Mouse (Mus musculus) liver, embryonic 14 days (tissue): Measurements from ENCODE around the gene Gm13275. TPM values are rescaled to one million over a fixed set of nuclear protein-coding genes. Genes with fewer than 3 reads are reported as not detected.

ENCODE experiments used
- polyA plus RNA-seq: library from polyadenylated mRNA; depleted of rRNA; stranded (reverse); fragments of >200 nt; gene quantifications from 2 replicates; pipeline ENCODE4 v1.2.3, GENCODE M21; 2012; rRNA removed

Gene Gm13275
- polyA plus RNA-seq, 1 experiment: 0.06 TPM

Other genes with a start within 250 kb of the Gm13275 start
- not detected in 2 replicates for gene Ifna15, start 236.2 kb upstream of the Gm13275 start, polyA plus RNA-seq
- not detected in 2 replicates for gene Ifna14, start 222.7 kb upstream of the Gm13275 start, polyA plus RNA-seq
- not detected in 2 replicates for gene Ifna9, start 202.1 kb upstream of the Gm13275 start, polyA plus RNA-seq
- not detected in 2 replicates for gene Ifna12, start 191.1 kb upstream of the Gm13275 start, polyA plus RNA-seq
- gene C87499, start 160.1 kb upstream of the Gm13275 start, polyA plus RNA-seq: not detected in 2 replicates
- gene Ifna13, start 150.0 kb upstream of the Gm13275 start, polyA plus RNA-seq: not detected in 2 replicates
- gene Ifna16, start 117.6 kb upstream of the Gm13275 start, polyA plus RNA-seq: not detected in 2 replicates
- not detected in 2 replicates for gene Ifna2, start 110.6 kb upstream of the Gm13275 start, polyA plus RNA-seq
- gene Ifnab, start 103.1 kb upstream of the Gm13275 start, polyA plus RNA-seq: 0.06 TPM in 1 of 2 replicates, not detected in the other
- gene Gm26566, start 72.7 kb upstream of the Gm13275 start, polyA plus RNA-seq: 0.06 and 0.10 TPM in 2 replicates
- 9.1 and 11.2 TPM in 2 replicates for gene Klhl9, start 72.0 kb upstream of the Gm13275 start, polyA plus RNA-seq
- gene Gm13271, start 39.6 kb upstream of the Gm13275 start, polyA plus RNA-seq: not detected in 2 replicates
- not detected in 2 replicates for gene Gm13283, start 34.4 kb upstream of the Gm13275 start, polyA plus RNA-seq
- gene Gm13290, start 20.7 kb upstream of the Gm13275 start, polyA plus RNA-seq: not detected in 2 replicates
- gene Gm13289, start 17.6 kb upstream of the Gm13275 start, polyA plus RNA-seq: not detected in 2 replicates
- gene Gm13272, start 14.6 kb upstream of the Gm13275 start, polyA plus RNA-seq: not detected in 2 replicates
- gene Ifnz, start 12.4 kb upstream of the Gm13275 start, polyA plus RNA-seq: 0.01 TPM in 1 of 2 replicates, not detected in the other
- gene Gm13276, start 8.8 kb upstream of the Gm13275 start, polyA plus RNA-seq: not detected in 2 replicates
- not detected in 2 replicates for gene Gm13277, start 5.9 kb upstream of the Gm13275 start, polyA plus RNA-seq
- not detected in 2 replicates for gene Gm13278, start 2.9 kb upstream of the Gm13275 start, polyA plus RNA-seq
- gene Gm13279, start 2.9 kb downstream of the Gm13275 start, polyA plus RNA-seq: not detected in 2 replicates
- not detected in 2 replicates for gene Gm13285, start 5.2 kb downstream of the Gm13275 start, polyA plus RNA-seq
- not detected in 2 replicates for gene Gm13287, start 8.8 kb downstream of the Gm13275 start, polyA plus RNA-seq
- not detected in 2 replicates for gene Gm13288, start 11.0 kb downstream of the Gm13275 start, polyA plus RNA-seq
- gene Ifna7, start 21.7 kb downstream of the Gm13275 start, polyA plus RNA-seq: not detected in 2 replicates
- not detected in 2 replicates for gene Ifna11, start 25.5 kb downstream of the Gm13275 start, polyA plus RNA-seq
- not detected in 2 replicates for gene Ifna6, start 32.9 kb downstream of the Gm13275 start, polyA plus RNA-seq
- not detected in 2 replicates for gene Ifna5, start 41.0 kb downstream of the Gm13275 start, polyA plus RNA-seq
- not detected in 2 replicates for gene Ifna4, start 47.4 kb downstream of the Gm13275 start, polyA plus RNA-seq
- gene Ifna1, start 55.6 kb downstream of the Gm13275 start, polyA plus RNA-seq: not detected in 2 replicates
- gene Ifne, start 85.7 kb downstream of the Gm13275 start, polyA plus RNA-seq: not detected in 2 replicates